Mouse (Mus musculus) heart, adult 18-20 months (tissue): ENCODE results near the gene Fam214a. TPM values are rescaled to one million over a fixed set of nuclear protein-coding genes. Genes with fewer than 3 reads are reported as not detected.

Source experiments
- DNase-seq, 2 experiments: peaks; one replicate each; pipeline ENCODE4 v3.0.0; 2021 to 2022; ENCODE audit warnings: mixed read lengths in 1 of 2
- total RNA-seq, 2 experiments: library from RNA; stranded (reverse); gene quantifications; 2 replicates each; pipeline ENCODE4 v1.2.3; 2021

Fam214a gene
- total RNA-seq, 2 experiments from 2014 or later = 17.8 to 34.7 TPM

GRCm38 (mm10) chr9:74951491-74951890, 1.2 kb upstream of the Fam214a start:
- no peak for DNase-seq

GRCm38 (mm10) chr9:74952106-74952505, 578 bp upstream of the Fam214a start:
- peak in 1 of 2 experiments; percentile 65 for DNase-seq

GRCm38 (mm10) chr9:74953265-74953958, 728 bp downstream of the Fam214a start:
- peak; percentile 81 to 84 for DNase-seq

GRCm38 (mm10) chr9:74953959-74954279, 1.2 kb downstream of the Fam214a start:
- no peak for DNase-seq

GRCm38 (mm10) chr9:74954387-74954786, 1.7 kb downstream of the Fam214a start:
- DNase-seq = no peak

GRCm38 (mm10) chr9:74960630-74961029, 7.9 kb downstream of the Fam214a start:
- DNase-seq = no peak

GRCm38 (mm10) chr9:74961073-74961575, 8.4 kb downstream of the Fam214a start:
- DNase-seq = no peak

GRCm38 (mm10) chr9:74963953-74964352, 11.3 kb downstream of the Fam214a start:
- no peak for DNase-seq

- DNase-seq = no peak
These were observed 12.2 kb downstream of the Fam214a start for GRCm38 (mm10) chr9:74964866-74965384.

GRCm38 (mm10) chr9:74966200-74966599, 13.5 kb downstream of the Fam214a start:
- no peak for DNase-seq

- DNase-seq = no peak
These were observed 16.2 kb downstream of the Fam214a start for GRCm38 (mm10) chr9:74968647-74969428.

GRCm38 (mm10) chr9:74970591-74970990, 17.9 kb downstream of the Fam214a start:
- no peak for DNase-seq

- DNase-seq = no peak
These were observed 18.7 kb downstream of the Fam214a start for GRCm38 (mm10) chr9:74971191-74971976.

GRCm38 (mm10) chr9:74972736-74973135, 20.1 kb downstream of the Fam214a start:
- DNase-seq = no peak

GRCm38 (mm10) chr9:74973154-74973553, 20.5 kb downstream of the Fam214a start:
- no peak for DNase-seq

- peak; percentile 60 to 68 for DNase-seq
These were observed 22.1 kb downstream of the Fam214a start for GRCm38 (mm10) chr9:74974758-74975157.

- DNase-seq = no peak
These were observed 22.7 kb downstream of the Fam214a start for GRCm38 (mm10) chr9:74975416-74975815.

- peak; percentile 91 to 96 for DNase-seq
These were observed 23.4 kb downstream of the Fam214a start for GRCm38 (mm10) chr9:74975911-74976563.

- DNase-seq = no peak
These were observed 24.6 kb downstream of the Fam214a start for GRCm38 (mm10) chr9:74977251-74977650.

- no peak for DNase-seq
These were observed 25.3 kb downstream of the Fam214a start for GRCm38 (mm10) chr9:74977962-74978361.

- no peak for DNase-seq
These were observed 26.2 kb downstream of the Fam214a start for GRCm38 (mm10) chr9:74978868-74979267.

GRCm38 (mm10) chr9:74979371-74979770, 26.7 kb downstream of the Fam214a start:
- DNase-seq = no peak
